Mouse (Mus musculus) layer of hippocampus, adult 9-11 months (tissue): ENCODE data around the gene Pde4a.
"Not testable (repeated sequence)": the region's sequence is repeated elsewhere in the genome, so short reads cannot be mapped to it uniquely, and the experiment has no call there.

Experiments
- DNase-seq: peaks from one replicate; pipeline ENCODE4 v3.0.0; 2022

The Pde4a gene

DNA sequence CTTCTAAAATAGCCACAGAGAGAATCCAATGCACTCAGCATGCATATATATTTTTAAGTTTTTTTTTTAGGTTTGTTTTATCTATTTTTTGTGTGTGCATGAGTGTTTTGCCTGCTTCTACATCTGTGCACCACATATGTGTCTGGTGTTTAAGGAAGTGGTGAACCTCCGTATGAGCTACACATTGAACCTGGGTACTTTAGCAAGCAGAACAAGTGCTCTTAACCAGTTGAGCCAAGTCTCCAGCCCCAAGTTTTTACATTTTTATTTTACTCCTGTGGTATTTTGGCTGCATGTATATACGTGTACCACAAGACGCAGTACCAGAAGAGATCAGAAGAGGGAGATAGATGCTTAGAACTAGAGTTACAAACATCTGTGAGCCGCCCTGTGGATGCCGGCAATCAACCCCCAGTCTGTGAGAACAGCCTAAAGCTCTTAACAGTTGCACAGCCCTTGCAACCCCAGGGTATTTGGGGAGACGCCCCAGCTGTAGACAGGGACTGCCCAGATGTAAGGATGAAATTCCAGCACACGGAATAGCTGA, 55.9 kb downstream of the Pde4a start:
- DNase-seq: peak; percentile 51

DNA sequence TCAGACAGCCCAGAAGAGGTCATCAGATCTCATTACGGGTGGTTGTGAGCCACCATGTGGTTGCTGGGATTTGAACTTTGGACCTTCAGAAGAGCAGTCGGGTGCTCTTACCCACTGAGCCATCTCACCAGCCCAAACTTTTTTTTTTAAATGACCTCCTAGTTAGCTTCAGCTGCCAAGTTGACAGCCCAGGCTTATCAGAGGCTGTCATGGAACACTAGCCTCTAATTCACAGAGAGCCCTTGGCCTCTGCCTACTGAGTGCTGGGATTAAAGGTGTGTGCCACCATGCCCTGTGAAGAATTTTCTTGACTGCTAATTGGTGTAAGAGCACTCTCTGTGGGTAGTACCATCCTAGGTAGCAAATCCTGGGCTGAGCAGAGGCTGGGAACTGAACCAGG, 58.0 kb downstream of the Pde4a start:
- DNase-seq: not testable (repeated sequence)

DNA sequence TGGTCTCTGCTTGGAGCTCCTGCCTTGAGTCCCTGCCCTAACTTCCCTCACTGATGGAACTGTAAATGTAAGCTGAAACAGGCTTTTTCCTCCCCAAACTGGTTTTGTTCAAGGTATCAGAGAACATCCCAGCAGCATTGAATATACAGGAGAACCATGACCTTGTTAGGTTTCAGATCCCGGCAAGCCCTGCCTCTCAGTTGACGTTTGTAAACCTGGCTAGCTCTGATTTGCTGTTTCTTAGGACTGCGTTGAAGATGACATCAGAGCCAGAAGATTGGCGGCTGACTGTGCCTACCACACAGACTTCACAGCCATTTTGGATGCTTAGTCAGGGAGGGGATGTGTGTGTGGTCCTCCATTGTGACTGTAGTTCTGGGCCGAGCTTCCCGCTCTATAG, 58.4 kb downstream of the Pde4a start:
- DNase-seq: no peak

DNA sequence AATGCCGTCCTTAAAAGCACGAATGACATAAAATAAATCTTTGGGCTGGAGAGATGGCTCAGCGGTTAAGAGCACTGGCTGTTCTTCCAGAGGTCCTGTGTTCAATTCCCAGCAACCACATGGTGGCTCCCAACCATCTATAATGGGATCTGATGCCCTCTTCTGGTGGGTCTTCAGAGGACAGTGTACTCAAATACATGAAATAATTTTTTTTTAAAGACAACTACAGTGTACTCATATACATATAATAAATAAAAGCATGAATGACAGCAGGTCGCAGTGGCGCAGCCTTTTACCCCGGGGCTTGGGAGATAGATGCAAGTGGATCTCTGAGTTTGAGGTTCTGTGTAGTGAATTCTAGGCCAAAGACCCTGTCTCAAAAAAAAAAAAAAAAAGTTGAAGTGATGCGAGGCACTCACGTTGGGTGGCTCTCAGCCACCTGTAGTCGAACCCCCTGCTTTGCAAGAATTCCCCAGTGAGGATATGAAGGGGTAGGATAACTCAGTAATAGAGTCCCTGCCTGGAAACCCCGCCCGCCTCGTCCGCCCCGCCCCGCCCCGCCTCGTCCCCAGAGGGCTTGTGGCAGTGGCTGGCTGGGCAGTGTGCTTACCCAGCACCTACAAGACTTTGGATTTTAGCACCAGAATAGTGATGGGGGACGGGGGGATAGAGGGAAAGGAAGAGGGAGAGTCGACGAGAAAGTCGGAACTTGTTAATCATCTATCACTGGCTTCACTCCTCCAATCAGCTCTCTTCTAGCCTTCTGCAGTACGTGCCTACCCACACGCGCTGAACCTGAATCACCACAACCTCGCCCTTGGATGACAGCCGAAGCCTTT, 59.3 kb downstream of the Pde4a start:
- DNase-seq: no peak

DNA sequence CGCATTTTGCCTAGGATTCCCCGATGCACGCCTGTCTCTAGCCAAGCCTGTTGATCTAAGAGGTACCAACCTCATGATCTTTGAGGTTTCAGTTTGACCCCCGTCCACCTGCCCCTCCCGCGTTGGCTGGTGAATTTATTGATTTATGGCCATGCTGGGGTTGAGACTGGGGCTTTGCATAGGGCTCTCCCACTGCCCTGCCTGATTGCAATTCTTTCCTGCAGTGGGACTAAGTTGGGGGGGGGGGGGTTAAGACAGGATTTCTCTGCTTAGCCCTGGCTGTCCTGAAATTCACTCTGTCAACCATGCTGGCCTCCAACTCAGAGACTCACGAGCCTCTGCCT, 59.9 kb downstream of the Pde4a start:
- no peak for DNase-seq

DNA sequence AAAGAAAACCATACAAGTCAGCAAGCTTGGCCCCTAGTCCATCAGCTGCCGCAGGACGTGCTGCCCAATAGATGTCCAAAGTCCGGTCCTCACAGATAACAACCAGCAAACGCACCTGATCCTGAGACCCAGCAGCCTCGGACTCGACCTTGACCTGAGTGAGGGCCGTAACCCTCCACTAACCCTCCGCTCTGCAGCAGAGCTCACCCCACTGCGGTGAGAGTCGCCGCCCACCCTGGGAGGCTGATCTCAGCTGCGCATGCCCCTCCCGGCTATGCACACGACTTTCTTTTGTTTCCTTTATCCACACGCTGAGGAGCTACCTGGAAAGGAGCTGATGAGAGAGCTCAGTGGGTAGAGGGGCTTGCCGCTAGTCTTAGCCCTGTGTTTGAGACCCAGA, 61.8 kb downstream of the Pde4a start:
- DNase-seq: no peak

DNA sequence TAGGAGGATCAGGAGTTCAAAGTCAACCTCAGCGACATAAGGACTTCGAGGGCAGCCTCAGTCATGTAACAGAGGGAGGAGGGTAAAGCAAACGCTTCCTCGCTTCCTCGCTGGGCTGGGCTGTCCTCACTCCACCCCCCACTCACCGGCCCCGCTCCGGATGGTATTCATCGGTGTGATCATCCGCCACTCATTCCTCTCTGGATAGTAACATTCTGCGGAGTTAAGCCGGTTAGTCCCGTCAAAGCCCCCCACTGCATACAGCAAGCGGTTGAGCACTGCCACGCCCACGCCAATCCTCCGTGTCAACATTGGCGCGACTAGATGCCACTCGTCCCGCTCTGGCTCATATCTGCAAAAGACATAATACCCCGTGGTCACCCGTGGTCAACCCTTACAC, 66.0 kb downstream of the Pde4a start:
- no peak for DNase-seq

DNA sequence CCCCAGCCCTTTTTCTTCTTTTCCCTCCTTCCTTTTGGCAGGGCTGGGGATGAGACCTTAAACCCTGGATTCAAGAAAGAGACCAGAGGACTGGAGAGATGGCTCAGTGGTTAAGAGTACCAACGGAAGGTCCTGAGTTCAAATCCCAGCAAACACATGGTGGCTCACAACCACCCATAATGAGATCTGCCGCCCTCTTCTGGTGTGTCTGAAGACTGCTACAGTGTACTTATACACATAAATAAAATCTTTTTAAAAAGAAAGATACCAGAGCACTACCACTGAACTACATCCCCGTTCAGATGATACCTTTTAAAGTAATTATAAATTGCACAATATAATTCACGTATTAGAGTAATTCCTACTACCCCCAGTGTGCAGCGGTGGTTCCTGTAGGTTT, 67.4 kb downstream of the Pde4a start:
- no peak for DNase-seq

DNA sequence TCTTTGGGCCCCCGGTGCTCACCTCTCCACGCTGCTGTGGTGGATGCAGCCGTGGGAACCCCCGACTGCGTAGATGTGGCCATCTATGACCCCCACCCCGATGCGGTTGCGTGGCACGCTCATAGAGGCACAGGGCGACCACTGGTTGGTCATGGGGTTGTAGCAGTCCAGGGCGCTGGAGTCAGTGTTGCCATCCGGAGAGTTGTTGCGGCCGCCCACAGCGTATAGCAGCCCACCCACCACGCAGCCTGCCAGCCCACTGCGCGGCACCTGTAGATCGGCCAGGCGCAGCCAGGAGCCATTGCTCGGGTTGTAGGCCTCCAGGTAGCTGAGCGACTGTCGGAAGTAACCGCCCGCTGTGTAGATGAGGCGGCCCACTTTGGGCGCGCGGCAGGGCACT, 67.9 kb downstream of the Pde4a start:
- no peak for DNase-seq

DNA sequence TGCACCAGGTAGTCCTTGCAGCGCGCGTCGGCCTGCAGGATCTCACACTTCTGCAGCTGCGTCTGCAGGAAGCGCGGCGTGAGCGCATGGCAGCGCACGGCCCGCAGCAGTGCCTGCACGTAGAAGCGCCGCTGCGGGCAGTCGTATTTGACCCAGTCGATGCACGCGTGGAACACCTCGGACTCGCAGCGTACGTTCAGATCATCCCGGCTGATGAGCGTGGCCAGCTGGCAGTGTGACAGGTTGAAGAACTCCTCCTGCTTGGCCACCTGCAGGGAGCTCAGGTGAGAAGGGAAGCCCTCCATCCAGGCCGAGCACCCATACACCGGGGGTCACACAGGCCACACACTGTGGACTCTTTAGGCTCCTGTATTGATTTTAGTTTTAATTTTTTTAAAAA, 68.3 kb downstream of the Pde4a start:
- no peak for DNase-seq

DNA sequence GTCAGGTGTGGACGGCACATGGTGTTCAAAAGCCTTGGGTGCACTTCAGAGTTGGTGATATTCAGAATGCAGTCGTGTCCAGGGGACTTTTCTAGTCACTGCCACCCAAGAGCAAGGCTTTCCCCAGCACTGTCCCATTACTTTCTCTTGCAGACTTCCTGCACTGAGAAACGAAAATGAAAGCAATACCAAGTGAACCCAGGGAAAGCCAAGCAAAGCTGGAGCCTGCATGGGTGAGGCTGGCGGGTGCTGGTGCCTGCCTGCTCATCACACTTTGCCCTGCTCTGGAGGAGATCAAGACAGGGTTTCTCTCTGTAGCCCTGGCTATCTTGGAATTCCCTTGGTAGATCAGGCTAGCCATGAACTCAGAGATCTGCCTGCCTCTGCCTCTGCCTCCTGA, 69.8 kb downstream of the Pde4a start:
- no peak for DNase-seq

DNA sequence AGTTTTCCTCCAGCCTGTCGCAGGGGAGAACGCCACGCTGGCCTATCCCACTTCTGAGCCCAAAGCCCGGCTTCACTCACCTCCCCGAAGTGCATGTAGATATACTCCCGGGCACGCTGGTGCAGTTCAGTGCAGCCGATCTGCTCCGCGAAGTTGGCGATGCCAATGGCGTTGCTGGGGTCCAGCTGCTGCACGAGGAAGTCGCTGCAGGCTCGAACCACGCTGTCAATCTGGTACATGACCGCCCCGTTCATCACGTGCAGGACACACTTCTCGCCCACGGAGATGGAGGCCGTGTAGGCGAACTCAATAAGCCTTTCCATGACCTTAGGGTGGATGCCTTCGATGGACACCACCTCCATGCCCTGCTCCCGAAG, 71.5 kb downstream of the Pde4a start:
- DNase-seq: no peak

DNA sequence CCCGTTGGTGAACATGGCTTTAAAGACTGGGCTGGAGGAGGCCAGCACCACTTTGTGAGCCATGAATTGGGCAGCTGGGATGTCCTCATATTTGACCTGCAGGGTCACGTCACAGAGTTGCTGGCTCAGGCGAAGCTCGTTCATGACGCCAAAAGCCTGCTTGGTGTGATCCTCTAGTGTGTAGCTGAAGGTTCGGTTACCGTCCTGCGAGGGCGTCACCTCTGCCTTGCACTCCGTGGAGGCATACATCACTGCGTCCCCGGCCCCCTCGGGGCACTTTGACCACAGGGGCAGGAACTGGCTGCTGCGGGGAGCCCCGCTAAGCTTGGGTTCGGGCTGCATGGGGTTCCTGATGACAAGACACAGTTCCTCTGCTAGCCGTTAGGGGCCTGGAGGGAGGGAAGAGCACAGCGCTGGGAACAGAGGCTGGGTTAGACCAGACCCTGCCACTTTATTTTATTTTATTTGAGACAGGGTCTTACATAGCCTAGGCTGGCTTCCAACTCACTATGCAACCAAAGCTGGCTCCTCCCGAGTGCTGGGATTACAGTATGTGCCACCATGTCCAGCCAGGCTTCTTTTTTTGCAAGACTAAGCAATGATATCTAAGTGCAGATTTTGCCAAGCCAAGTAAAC, 72.0 kb downstream of the Pde4a start:
- no peak for DNase-seq

DNA sequence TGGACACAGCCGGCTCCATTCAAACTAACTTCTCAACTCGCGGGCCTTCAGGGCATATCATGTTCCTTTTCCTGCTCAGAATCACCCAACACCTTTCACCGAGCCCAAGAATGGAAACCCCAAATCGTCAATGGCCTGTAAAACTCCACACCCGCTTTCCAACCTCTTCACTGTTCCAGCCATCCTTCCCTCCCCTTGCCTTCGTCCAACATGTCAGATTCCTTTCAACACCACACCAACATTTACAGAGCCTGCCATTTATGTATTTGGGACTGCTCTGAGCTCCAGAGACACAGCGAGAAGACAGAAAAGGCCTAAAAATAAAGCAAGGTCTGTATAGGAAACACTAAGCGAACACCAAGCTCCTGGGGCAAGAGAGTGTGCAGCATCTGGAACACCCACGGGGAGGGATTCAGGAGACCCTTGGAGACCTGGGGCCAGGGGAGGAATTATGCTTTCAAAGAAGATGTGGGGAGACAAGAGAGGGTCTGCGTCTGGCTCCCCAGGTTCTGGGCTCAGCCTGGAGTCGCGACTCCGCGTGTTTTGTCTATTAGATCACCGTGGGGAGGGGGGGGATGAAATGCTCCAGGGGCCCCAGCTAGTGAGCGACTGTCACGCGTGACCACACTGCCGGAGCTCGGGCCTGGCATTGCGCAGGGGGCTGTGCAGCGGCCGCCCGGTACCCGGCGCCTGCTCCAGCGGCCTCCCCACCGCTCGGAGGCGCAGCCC, 72.7 kb downstream of the Pde4a start:
- no peak for DNase-seq

DNA sequence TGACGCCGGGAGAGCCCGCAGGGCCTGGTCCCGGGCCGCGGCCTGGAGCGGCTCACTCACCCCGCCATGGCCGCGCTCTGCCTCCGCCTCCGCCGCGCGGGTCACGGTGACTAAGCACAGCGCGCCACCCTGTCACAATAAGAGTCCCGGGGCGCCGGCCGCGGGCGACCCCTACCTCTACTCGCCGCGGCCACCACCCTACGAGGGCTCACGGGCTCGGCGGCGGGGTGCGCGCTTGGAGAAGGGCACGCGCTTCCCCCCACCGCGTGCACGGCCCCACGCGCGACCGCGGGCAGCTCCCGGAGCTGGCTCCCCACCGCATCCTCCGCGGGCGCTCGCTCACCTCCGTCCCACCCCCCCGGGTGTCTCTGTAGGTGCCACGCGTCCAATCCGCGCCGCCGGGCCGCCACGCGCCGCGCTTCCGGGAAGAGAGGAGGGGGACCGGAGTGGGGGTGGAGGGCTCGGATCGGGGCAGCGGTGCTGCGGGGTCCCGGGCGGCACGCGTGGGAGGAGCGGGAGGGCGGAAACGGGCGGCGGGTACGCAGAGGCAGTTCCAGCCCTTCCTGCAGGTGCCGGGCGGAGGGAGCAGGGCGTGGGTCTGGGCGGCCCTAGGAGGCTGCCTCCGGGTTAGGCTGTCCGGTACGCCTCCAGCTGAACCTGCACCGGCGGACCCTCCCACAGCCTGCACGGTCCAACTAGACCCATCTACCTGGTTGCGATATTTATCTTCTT, 73.4 kb downstream of the Pde4a start, which contains the start of gene Keap1:
TSS of gene Keap1 (minus strand) at position 629 of the 732 bp plus-strand sequence.
- peak; percentile 69 for DNase-seq

DNA sequence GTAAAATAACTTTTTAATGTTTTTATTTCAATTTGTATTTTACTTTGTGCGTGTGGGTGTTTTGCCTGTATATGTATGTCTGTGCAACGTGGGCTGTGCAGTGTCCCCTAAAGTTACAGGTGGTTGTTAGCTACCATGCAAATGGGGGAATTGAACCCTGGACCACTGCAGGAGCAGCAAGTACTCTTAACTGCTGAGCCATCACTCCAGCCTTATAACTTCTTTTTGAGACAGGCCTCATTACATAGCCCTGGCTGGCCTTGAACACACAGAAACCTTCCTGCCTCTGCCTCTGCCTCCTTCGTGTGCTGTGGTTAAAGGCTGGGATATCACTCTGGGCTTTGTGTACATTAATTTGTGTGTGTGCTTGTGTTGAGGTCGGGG, 73.9 kb downstream of the Pde4a start:
- no peak for DNase-seq

DNA sequence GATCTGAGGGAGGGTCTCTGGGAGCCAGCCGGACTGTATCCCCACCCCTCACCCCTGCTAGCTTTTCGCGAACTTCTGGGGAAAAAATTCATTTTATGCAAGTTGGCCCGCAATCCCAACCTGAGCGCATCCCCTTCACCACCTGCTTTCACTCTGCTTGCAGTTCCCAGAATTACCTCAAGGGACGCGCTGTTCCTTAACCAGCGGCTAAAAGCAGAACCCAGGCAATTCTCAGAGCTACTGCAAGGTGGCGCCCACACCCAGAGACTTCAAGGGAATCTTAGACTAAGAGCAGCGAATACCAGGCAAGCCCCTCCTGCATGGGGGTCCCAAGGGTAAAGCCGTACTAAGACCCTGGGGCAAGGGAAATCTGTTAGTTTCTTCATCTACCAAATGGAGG, 75.8 kb downstream of the Pde4a start:
- DNase-seq: peak; percentile 76

DNA sequence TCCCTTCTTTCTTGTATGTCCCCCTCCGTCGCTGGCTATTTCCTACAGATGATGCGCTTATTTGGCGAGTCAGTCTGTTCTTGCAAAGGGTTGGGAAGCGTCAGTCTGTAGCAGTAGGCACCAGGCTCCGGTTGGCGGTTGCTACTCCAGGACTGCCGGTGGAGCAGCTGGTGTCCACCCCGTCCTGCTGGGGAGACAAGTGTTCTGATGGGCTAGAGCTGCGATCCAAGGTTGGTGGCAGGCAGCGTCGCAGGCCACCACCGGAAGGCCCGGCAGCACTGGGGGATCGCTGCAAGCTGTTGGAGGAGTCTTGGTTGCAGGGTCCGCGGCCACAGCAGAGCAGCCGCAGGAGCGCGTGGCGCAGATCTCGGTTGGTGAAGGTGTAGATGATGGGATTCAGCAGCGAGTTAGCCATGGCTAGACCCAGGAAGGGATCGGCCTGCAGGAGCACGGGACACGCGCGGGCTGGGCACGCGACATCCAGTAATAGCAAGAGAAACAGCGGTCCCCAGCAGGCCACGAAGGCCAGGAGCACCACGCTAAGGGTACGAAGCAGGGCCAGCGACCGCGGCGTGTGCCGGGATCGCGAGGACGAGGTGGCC, 78.4 kb downstream of the Pde4a start:
- no peak for DNase-seq

DNA sequence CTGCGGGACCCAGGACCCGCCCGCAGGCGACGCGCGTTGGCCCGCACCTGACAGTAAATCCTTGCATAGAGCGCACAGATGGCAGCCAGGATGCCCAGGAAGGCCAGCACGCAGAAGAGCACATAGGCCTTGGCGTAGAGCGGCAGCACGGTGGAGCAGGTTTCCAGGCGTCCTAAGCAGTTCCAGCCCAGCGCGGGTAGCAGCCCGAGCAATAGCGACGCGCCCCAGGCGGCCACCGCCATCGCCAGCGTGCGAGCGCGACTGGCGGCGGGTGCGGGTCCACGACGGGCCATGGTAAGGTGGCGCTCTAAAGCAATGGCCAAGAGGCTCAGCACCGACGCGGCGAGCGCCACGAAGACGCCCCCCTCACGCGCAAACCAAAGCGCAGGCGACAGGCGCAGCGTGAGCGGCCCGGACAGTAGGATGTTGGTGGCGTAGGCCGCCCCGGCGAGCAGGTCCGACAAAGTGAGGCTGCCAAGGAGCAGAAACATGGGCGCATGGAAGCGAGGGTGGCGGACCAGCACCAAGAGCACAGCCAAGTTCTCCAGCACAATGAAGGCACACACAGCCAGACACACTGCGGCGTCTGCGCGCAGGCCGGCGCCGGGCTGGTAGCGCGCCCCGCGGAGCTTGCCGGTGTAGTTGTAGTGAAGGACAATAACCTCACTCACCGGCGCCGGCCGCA, 79.1 kb downstream of the Pde4a start:
- DNase-seq: no peak

DNA sequence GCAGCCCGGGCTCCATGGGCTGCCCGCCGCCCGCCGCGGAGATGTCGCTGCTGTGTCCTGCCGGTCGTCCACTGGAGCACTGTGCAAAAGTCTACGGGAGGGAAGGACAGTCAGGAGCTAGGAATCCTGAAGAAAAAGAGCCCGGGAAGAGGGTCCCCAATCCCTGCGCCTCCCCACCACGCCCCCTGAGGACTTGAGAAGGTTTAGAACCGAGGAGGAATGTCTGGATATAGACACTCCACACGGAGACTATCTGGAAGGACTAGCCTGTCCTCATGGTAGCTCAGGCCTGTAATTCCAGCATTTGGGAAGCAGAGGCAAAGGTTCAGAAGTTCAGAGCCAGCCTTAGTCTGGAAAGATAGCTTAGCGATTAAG, 79.6 kb downstream of the Pde4a start:
- no peak for DNase-seq

DNA sequence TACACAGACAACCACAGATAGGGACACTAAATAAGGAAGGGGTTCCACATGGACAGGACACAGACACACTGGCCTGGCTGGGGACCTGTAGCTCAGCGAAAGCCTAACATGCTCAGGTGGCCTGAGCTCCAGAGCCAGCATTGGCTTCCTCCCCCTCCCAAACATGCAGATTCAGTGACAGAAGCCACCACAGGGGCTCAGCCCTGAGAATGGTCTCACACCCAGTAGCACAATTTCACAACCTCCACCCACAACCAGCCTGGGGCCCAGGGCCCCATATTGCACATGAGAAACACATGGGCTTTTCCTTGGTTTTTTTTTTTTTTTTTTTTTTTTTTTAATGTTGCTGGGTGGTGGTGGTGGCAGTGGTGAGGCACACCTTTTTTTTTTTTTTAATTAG, 80.8 kb downstream of the Pde4a start:
- DNase-seq: no peak

DNA sequence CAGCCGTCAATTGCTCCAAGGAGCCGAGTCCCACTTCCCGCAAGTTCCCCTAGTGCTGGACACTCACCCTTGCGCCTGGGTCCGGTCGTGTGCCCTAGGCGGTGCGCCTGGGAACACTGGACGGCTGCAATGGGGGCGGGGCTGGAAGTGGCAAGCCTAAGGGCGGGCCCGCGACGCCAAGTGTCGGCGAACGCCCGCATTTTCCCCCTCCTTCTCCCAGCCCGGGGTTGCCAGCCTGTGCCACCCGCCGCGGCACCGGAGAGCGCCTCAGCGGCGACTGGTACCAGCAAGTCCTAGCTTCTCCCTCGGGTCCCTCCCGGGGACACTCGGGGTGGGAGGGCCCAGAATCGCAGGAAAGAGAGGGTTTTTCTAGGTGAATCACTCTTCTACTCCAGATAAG, 82.8 kb downstream of the Pde4a start, which contains the start of gene S1pr5:
TSS of gene S1pr5 (minus strand) at position 118 of the 400 bp plus-strand sequence.
- peak; percentile 83 for DNase-seq
